Mouse (Mus musculus) ES-CJ7 (cell line): ENCODE measurements around the gene Lsm11.
"Not testable (repeated sequence)": the region's sequence is repeated elsewhere in the genome, so short reads cannot be mapped to it uniquely, and the experiment has no call there.

Experiments
- DNase-seq: peaks from one replicate; pipeline ENCODE4 v3.0.0; 2011; ENCODE audit warnings: low read depth, low spot score

The Lsm11 gene

DNA sequence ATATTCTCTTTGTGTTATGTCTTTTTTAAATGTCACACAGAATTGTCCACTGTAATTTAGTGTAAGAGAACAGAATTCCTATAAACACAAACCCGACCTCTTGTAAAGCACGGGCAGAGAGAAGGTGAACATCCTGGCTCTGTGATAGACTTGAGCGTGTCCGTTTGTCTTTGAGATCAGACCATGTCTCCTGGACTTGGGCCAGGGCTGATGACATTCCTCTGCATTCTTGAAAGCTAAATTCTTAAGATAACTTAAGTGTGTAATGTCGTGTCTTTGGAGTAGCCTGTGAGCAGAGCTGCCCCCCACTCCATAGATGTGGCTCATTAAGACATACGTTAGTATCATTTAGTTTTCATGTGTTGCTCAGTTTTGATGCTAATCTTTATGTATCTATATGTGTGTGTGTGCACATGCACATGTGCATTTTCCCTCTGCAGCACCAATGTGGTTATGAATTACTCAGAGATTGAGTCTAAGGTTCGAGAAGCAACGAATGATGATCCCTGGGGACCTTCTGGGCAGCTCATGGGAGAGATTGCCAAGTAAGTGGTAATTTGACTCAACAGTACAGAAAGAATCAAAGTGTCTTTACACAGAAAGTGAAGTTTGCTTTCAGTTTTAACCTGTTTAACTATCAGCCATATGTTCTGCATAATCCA is 61.3 kb downstream of the Lsm11 start:
- no peak for DNase-seq

DNA sequence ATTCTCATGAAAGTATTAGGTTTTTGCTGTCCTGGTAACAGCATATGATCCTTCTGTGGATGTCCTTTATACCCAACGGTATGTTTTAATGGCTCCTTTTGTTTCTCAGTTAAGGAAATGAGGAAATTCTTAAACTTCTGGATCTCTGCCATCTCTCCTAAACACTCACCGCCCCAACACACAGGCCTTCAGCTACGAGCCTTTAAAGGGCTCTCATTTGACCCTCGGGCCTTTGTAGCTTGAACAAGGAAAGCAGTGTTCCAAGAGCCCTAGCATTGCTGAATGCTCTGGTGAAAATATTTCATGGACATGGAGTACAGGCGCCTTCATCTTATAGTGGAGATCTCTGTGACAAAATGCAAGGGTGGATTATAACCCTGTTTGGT is 63.1 kb downstream of the Lsm11 start:
- no peak for DNase-seq

DNA sequence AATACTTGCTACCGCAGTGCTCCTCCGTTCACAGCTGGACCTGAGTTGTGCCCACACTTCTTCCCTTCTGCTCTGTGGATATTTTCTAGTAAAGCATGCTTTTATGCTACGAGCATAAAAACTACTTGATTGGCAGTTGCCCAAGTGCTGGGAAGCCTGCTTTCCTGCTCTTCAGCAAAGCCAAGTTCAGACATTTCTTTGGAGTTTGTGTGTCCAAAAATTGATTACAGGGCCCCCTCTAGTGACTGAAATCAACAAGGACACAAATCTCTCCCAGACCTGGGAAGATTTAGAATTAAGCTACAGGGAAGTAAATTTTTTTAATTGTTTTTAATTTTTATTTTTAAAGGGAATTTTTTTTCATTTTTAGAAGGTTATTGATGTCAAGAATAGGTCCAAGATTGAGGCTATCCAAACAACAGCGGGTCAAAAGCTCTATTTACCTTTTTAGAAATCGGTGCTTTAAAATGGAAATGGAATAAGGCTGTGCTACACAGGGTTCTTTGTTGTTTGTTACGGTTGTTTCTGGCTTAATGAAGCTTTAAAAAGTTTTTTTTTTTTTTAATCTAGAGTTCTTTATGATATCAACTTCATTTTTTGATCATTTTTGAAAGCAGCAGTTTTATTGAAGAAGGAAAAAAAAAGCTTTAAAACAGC is 63.6 kb downstream of the Lsm11 start:
- peak; percentile 28 for DNase-seq

DNA sequence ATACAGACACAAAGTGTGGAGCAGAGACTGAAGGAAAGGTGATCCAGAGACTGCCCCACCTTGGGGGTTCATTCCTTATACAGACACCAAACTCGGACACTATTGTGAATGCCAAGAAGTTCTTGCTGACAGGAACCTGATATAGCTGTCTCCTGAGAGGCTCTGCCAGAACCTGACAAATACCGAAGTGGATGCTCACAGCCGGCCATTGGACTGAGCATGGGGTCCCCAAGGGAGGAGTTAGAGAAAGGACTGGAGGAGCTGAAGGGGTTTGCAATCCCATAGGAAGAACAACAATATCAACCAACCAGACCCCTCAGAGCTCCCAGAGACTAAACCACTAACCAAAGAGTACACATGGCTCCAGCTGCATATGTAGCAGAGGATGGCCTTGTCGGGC is 65.4 kb downstream of the Lsm11 start:
- DNase-seq: not testable (repeated sequence)
